Mouse (Mus musculus) ovary, adult 18-20 months (tissue): ENCODE measurements around the gene Gm12185.
"Not testable (repeated sequence)": the region's sequence is repeated elsewhere in the genome, so short reads cannot be mapped to it uniquely, and the experiment has no call there.

Source experiments
- DNase-seq: peaks from one replicate; pipeline ENCODE4 v3.0.0; 2022; ENCODE audit warnings: low spot score, mixed read lengths

Gm12185 gene

DNA sequence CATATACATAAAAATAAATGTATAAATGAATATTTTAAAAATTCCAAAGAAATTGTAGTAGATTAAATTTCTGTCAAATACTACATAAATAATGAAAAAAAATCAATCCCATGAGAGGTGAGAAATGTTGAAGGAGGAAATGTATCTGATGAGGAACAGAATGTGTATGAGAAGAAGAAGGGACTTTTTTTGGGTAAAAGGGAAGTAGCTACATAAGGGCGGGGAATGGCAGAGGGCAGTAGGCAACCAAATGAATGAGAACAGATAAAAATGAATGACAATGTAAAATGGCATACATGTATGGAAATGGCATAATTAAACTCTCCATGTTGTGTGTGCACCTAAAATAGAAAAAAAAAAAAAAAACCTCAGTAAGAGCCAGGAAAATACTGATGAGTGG lies 78.4 kb downstream of the Gm12185 start:
- DNase-seq = no peak

DNA sequence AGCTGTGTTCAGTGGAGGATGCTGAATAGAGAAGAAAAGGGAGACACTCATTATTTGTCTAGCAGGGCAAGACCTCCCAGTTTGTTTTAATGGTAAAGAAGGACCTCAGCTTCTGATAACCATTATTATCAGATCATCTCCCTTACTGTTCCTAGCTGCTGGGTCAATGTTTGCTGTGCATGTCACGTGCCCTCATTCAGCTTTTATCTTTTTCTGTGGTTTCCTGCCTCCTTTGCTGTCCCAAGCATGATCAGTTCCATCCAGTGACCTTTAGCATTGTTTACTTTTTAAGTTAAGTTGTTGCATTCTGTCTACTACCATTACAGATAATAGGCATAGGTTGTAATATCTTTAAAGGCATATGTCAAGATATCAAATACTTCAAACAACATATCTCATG lies 83.6 kb downstream of the Gm12185 start:
- DNase-seq = no peak

DNA sequence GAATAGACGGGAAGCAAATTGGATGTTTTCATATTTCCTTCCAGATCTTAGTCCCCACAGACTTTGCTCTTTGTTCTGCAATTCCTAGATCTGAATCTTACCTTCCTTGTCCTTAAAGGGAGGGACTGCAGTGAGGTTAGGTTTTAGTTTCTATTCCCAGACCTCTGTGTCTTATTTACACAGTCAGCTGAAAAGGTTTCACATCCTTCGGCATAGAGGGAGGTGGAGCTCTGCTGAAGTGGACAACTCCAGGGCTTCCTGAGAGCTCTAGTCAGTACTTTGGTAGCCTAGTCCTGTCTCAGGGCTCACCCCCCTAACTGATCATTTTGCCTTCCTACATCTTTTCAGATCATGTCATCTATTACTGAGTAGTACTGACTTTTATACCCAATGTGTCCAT lies 90.0 kb downstream of the Gm12185 start, which contains the start of gene Gm5431:
Gene Gm5431, minus strand, starts transcription at position 194 of the 400 bp plus-strand sequence.
- no peak for DNase-seq

DNA sequence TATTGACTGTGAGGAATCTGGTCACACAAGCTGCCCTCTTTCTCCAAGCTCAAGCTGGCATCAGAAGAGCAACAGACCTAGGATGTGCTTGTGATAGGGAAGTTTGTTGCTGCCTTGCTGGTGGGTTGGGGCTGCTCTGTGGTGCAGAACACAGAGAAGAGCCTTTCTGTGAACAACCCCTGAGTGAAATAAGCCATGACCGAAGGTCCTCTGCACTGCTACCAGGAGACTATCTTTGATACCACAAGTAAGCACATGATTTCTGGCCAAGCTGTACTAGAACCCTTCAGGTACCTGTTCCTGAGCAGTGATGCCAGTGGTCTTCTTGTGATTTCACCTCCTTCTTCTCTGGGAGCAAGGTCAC lies 90.5 kb downstream of the Gm12185 start:
- not testable (repeated sequence) for DNase-seq

DNA sequence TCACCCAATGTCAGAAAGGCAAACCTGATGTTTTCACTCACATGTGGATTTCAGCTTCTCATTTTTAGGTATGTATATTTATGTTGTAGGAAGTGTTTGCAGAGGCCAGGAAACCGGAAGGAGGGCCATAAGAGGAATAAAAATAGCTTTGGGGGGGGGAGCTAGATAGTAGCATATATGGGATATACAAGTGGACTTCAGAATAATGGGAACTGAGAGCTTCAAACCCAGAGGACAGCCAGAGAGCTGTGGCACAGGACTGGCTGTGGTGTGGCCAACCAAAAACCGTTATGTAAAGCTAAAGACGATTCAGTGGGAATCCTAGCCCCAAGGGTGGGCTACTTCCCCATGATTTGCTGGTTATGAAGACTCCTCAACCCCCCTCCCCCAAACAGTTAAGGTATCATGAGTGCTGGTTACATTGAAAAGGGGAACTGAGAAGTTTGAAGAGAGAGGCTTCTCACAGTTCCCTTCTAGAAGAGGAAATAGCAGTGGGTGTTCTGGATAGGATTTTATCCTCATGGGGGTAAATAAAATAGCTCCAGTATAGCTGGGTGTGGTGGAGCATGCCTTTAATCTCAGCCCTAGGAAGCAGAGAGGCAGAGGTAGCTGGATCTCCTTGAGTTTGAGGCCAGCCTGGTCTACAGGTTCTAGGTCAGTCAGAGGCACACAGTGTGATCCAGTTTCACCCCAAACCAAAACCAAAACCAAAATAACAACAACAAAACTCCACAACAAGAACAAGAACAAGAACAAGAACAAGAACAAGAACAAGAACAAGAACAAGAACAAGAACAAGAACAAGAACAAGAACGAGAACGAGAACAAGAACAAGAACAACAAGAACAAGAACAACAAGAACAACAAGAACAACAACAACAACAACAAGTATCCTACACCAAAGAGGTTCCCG lies 91.1 kb downstream of the Gm12185 start:
- DNase-seq = not testable (repeated sequence)

DNA sequence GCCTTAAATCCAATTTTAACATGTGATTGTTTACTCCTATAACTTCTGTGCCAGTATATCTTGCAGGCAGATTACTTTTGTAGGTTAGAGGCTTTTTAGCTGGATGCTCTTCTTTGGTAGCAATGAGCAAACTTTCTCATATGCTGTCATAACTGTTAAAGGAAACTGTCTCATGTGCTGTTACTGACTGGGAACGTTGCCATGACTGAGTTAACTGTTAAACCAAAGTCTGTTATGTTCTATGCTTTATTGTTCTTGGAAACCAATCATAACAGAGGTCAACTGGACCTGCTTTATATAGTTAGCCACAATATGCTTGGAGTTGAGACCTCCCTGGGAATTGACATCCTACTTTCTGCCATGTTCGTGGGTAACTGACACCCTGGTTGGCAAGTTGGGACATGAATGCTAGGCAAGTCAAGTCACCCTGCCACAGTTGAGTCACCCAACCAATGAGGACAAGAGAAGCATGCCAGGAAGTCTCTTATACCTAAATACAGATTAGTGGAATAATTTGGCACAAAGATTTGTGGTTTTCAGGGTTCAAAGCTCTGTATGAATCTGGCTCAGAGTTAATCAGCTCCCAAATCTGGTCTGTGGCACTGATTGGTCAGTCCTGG lies 93.1 kb downstream of the Gm12185 start:
- DNase-seq = no peak

DNA sequence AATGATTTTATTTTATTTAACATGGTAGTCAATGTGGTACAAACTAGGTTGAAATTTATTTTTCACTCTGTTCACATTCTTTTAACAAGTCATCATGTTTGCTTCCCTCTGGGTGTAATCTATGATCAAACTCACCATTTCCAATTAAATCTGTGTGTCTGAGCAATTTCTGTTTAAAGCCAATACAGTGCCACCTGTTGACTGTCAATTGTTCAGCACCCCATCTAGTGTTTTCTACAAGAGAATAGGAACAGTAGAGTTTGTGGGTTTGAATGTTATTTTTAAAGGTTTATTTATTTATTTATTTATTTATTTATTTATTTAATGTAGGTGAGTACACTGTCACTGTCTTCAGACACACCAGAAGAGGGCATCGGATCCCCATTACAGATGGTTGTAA lies 115.3 kb downstream of the Gm12185 start:
- DNase-seq = no peak

DNA sequence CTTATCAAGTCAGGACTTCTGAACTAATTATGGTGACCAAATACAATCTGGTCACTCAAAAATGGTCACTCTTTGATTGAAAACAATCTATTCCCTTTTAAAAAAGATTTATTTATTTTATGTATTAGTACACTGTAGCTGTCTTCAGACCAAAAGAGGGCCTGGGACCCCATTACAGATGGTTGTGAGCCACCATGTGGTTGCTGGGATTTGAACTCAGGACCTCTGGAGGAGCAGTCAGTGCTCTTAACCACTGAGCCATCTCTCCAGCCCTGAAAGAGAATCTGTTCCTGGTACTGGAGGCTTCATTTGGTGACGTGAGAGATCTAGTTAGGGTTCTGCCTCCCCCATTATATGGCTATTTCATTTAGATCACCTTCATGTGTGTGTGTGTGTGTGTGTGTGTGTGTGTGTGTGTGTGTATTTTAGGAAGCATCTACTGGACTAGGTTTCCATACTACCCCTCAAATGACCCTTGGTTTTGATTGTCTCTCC lies 116.6 kb downstream of the Gm12185 start:
- not testable (repeated sequence) for DNase-seq

DNA sequence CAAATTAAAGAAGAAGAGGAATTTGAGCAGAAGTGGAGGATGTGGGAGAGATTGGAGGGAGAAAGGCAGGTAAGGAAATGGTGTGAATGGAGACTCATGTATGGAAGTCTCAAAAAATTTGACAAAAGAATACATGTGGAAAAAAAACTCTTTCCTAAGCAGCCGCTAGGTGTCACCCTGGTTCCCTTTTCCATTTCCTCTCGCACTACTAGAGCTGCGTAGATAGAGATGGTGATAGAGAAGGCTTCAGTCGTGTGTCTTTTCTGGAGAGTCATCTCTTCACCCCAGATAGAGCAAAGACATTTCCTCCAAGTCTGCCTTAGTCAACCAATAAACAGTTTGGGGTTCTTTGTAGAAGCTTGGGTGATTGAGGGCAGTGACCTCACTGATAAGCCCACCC lies 117.6 kb downstream of the Gm12185 start:
- DNase-seq = no peak

DNA sequence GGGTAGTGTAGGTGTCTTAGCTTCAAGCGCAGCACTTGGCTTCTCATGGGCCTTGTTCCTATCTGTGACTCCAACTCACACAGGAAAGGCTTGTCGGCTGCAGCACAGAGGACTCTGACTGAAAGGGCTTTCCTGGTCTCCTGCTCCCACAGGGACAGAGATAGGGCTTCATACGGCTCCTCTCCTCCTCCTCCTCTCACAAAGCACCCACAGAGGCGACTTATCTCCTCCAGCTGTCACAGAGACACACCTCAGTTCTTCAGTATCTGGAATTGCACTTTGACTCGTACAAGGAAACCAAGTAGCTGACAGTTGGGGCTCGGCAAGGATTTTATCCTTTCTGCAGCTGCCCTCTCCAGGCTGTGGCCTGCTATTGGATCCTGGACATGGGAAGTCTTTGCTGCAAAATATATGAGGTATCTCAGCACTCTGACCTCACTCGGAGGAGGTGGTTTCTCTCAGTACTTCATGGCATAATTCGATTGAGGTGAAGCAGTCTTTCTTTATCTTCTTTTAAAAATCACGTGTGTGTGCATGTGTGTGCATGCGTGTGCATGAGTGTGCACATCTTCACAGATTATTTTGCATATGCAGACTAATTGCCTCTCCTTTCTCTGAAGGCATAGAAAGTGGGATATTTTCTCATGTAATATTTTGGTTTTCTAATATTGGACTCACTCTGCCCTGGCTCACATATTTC lies 118.3 kb downstream of the Gm12185 start:
- DNase-seq = no peak

DNA sequence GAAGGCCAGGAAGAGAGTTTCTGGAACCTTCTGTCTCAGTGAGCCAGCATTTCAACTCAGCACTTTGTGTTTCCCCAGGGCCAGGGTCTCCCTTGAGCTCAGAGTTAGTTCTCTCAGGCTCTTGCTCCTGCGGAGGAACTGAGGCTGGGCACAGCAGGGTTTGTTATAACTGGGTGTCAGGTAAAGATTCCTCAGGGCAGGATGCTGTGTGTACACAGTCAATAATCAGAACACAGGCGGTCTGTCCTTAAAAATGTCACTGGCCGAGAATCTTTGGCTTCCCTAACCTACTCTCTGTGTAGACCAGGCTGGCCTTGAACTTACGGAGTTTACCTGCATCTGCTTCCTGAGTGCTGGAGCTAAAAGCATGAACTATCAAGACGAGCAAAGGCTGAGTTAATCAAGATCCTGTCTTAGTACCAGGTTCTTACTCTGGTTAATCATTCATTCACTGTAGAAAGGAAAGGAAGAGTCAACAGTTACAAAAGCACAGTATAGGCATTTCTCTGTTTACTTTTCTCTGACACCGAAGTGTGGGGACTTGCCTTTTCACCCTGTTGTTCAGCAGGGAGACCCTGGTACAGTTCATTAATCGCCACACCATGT lies 119.2 kb downstream of the Gm12185 start:
- DNase-seq = no peak

DNA sequence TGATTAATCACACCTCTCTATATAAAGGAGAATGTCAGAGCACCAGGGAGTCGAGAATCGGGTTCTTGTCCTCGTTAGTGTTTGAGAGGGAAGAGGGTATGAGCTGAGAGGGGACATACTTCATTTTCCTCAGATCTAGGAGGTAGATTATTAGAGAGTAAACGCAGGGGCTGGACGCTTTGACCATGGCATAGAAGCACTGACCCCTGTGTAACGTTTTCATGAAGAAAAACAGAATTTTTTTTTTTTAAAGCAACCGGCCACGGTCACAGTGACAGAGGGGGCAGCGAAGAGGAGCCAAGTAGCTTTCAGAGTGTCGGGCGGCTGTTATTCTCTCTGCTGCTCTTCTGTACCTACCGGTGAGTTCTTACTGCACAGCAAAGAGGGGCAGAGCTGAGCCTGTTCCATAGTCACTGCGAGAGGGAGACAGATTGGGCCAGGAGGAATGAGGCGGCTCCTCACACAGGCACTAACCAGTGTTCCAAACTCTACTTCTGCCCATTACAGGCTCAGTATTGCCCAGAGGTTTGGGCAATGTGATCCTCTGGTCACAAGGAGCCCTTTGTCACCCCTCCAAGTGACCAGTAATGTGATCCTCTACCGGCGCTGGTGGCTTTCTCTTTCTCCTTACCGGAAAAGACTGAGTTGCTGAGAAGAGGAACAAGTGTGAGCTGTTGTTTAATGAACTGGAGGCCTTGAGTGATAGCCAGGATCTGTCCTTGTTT lies 120.0 kb downstream of the Gm12185 start:
- DNase-seq = no peak

DNA sequence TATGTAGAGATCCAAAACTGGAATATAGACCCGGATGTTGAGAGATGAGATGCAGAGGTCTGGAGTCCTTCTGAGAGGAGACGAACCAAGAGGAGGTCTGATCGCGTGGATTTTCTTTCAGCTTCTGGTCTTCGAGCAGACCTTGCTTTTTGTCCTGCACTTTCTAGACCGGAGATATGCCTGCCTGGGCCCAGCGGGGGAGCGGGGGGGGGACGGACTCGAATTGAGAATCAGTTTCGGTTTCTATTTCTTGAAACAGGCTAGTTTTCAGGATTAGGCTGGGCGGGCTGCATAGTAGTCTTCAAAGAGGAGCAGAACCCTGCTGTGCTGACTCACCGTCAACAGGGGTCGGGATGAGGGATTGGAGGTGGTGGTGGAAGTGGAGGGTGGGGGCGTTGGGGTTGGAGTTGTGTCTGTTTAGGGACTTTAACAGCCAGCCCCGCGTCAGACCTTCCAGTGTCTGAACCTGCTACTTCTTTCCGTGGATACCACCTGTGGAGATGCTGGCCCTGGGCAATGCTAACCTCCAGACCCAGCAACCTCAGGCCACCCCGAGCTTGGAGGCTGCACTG lies 120.7 kb downstream of the Gm12185 start, which contains the start of gene Irgm1:
Gene Irgm1, minus strand, starts transcription at position 483 of the 572 bp plus-strand sequence.
- peak; percentile 48 for DNase-seq

DNA sequence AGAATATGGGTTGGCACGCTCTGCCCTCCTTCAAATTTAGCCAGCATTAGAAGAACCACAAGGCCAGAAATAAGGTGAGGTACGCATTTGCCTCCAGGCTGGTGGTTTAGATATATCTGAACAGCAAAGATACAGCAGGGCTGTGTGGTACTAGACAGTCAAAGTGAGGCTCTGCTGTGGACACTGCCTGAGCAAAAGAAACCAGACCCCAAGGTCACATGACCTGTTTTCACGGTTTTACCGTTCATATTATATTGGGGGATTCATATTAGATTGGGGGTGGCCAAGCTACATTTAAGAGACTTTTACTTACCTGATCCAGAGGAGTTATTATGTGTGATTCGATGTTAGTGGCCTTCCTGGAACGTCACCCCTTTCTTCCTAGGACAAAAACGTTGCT lies 121.2 kb downstream of the Gm12185 start:
- DNase-seq = no peak

DNA sequence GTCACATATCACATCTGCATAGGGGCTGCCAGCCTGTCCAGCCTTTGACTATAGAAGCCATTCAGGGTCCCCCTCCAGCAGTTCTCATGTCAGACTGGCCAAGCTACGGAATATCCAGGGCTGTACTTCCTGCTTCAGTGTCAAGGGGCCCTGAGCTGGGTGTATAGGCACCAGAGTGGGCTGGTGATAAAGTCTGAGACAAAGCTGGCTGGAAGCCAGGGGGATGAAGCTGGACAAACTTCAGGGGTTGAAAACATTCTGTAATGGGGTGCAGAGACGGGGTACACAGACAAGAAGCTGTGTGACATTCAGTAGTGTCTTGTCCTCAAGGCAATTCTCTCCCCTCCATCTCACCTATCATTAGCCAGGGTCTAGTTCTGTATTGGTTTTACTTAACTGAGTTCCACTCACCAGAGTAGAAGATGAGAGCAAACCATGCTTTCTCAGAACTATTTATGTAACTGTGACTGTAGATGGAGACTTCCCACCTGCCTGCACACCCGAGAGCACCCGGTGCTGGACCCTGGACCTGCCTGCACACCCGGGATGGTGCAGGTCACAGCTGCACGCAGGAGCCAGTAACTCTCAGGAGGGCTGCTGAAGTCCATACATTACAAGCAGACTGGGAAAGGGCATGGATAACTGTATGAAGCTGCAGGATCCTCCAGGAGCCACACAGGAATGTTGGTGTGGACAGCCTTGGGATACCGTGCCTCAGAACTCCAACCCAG lies 122.5 kb downstream of the Gm12185 start:
- no peak for DNase-seq

DNA sequence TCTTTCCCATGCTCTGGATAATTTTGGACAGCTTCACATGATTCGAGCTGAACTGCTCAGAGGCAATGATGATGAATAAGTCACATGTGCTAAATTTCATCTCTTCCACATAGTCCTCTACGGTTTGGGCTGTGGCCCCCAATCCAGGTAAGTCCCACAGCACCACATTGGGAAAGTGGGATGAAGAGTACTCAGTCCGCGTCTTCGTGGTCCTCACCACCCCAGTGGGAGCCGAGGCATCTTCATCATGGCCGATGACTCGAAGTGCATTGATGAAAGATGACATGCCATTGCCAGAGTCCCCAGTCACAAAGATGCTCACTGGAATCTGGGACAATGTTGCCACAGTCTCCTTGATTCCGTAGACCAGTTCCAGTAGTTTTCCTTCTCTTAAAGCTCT lies 125.5 kb downstream of the Gm12185 start:
- no peak for DNase-seq

DNA sequence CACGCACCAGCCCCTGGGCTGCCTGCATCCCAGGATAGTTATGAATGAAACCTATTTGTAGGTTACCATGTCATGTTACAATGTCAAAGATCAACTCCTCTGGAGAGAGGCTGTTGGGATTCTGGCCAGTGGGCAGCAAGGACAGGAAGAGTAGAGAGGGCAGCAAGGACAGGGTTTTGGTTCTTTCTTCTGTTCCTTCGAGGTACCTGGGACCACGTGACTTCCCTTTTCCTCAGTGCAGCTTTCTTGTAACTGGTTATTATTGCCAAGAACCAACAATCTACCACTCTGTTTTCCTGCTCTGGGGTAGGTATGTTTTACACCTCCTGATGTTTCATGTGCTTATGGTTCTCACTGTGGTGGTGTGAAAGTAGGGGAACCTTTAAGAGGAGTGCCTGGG lies 128.2 kb downstream of the Gm12185 start:
- DNase-seq = no peak

DNA sequence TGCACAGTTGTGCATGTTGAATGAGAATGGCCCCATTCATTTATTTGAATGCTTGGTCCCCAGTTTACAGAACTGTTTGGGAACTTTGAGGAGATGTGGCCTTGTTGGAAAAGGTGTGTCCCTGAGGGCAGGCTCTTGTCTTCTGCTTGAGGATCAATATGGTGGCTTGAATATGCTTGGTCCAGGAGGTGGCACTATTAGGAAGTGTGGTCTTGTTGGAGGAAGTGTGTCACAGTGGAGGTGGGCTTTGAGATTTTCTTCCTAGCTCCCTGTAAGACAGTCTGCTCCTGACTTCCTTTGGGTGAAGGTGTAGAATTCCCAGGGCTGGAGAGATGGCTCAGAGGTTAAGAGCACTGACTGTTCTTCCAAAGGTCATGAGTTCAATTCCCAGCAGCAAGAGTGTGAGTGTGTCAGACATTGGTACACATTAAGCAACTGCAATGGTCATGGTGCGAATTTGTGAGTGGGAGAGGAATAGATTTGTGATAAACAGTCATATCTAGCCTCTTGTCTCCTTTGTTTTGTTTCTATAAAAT lies 129.2 kb downstream of the Gm12185 start:
- no peak for DNase-seq

DNA sequence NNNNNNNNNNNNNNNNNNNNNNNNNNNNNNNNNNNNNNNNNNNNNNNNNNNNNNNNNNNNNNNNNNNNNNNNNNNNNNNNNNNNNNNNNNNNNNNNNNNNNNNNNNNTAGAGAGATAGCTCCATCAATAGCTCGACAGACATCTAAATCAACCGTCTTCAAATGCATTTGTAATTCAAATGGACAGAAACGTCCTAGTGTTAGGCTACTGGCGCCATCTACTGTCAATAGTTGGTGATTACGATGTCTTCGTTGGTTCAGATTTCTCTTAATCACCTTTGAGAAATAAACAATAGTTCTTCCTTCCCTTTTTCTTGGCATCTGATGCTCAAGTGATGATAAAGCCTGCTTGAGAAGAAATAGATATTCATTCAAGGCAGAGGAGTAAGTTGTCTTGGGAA lies 133.0 kb downstream of the Gm12185 start:
- no peak for DNase-seq
